In the genomic region with DNA sequence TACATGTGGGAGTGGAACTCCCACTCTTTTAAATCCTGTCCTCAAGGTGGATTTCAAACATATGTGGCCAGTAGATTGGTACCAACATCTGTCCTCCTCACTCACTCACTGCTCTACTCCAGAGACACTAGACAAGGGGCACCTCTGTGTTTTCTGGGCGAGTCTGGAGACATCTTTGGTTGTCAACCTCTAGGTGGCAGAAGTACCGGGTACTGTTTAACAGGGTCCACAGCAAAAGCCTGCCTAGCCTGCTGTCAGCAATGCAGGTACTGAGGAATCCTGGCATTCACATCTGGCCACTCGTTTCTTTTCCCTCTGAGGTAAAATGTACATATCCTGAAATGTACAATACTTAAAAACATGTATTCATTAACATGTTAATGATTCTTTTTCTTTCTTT, we compare ENCODE assay signal across 14 mouse cellular contexts. TPM values are rescaled to one million over a fixed set of nuclear protein-coding genes. Genes with fewer than 3 reads are reported as not detected.
DNase-seq lines count a peak whose midpoint lies in the region; ATAC-seq and TF ChIP-seq lines count a peak whose summit lies in the region.
"Had no signal": no experiment of that assay in that cellular context is flagged by ENCODE, and none has a peak within 500 bp of the region (broad histone marks: within the 10 kb centered on the region; RNA-seq: fewer than 3 reads in every experiment).

No protein-coding gene starts in this region.

- peak; percentile 34; the same call in 1 of the 2 replicates for TF ChIP-seq CTCF in hindbrain, postnatal 0 days (IDR thresholded peaks at IDR 0.05; ENCODE audit: low read depth)
- no peak for TF ChIP-seq CTCF in thymus, adult 2 months (IDR thresholded peaks at IDR 0.05; ENCODE audit: borderline replicate concordance, control insufficient read depth, extremely low read depth, insufficient read depth, low read length, poor library complexity)
- TF ChIP-seq CTCF in brain, embryonic 14.5 days (IDR thresholded peaks at IDR 0.05; ENCODE audit: borderline replicate concordance, extremely low read depth, insufficient read depth, insufficient read length), result peak; percentile 25; the same call in 1 of the 2 replicates
- TF ChIP-seq CTCF in stomach, postnatal 0 days (IDR thresholded peaks at IDR 0.05; ENCODE audit: low read depth), result peak; percentile 38; the same call in 1 of the 2 replicates

- DNase-seq in hindbrain, postnatal 0 days (ENCODE audit: low spot score), result no peak
- DNase-seq in hindbrain, embryonic 10.5 days (ENCODE audit: low spot score), result no peak
- peak; percentile 7 for DNase-seq in thymus, adult 2 months
- no peak for DNase-seq in thymus, postnatal 25 days
- peak; percentile 34 for DNase-seq in brain, embryonic 14.5 days (ENCODE audit: low read depth)
- DNase-seq in stomach, postnatal 0 days (ENCODE audit: low spot score), result no peak
- DNase-seq: gastrocnemius, postnatal 25 days; layer of hippocampus, postnatal 36 days; lung, adult 18-20 months; right cerebral cortex, adult 18-20 months had no signal

- no peaks in the 10 kb centered on the region for H3K4me1 ChIP-seq in hindbrain, postnatal 0 days (ENCODE audit: insufficient read depth, low read length)
- H3K4me1 ChIP-seq in hindbrain, embryonic 10.5 days (replicated peaks), result peaks cover 4% of the 10 kb centered on the region; the same call in 1 of the 2 replicates
- H3K4me1 ChIP-seq in thymus, adult 2 months (replicated peaks; ENCODE audit: control insufficient read depth, insufficient read depth, low read length), result no peaks in the 10 kb centered on the region
- no peaks in the 10 kb centered on the region; the same call in 1 of the 2 replicates for H3K4me1 ChIP-seq in stomach, postnatal 0 days (replicated peaks; ENCODE audit: control insufficient read depth, insufficient read depth)
- H3K4me1 ChIP-seq in hindbrain, embryonic 12.5 days, result peaks cover 7% of the 10 kb centered on the region; the same call in 1 of the 2 replicates
- H3K4me1 ChIP-seq in neural tube, embryonic 15.5 days, result no peaks in the 10 kb centered on the region; the same call in 1 of the 2 replicates

- no peak overlapping the region for H3K4me2 ChIP-seq in hindbrain, postnatal 0 days (ENCODE audit: low read depth, low read length)
- no peak overlapping the region for H3K4me2 ChIP-seq in stomach, postnatal 0 days (replicated peaks; ENCODE audit: low read depth)
- H3K4me2 ChIP-seq in hindbrain, embryonic 12.5 days (replicated peaks), result no peak overlapping the region
- H3K4me2 ChIP-seq in neural tube, embryonic 15.5 days, result no peak overlapping the region

- WGBS in hindbrain, postnatal 0 days, result 26% methylated on average over 3 of the region's 3 CpGs
- WGBS in hindbrain, embryonic 10.5 days, result 25% methylated on average over 3 of the region's 3 CpGs
- WGBS in thymus, adult 2 months, result 48% methylated on average over 3 of the region's 3 CpGs
- 51% methylated on average over 3 of the region's 3 CpGs for WGBS in stomach, postnatal 0 days
- WGBS in hindbrain, embryonic 12.5 days, result 27% methylated on average over 3 of the region's 3 CpGs
- WGBS in neural tube, embryonic 15.5 days, result 38% methylated on average over 3 of the region's 3 CpGs

- H3K9me3 ChIP-seq in hindbrain, postnatal 0 days (ENCODE audit: low read length), result no peaks in the 10 kb centered on the region
- no peaks in the 10 kb centered on the region for H3K9me3 ChIP-seq in hindbrain, embryonic 10.5 days
- H3K9me3 ChIP-seq in stomach, postnatal 0 days (ENCODE audit: control insufficient read depth, low read length), result no peaks in the 10 kb centered on the region
- no peaks in the 10 kb centered on the region for H3K9me3 ChIP-seq in hindbrain, embryonic 12.5 days (replicated peaks)
- no peaks in the 10 kb centered on the region for H3K9me3 ChIP-seq in neural tube, embryonic 15.5 days (replicated peaks)

- H3K4me3 ChIP-seq in hindbrain, postnatal 0 days (ENCODE audit: low read length), result no peak overlapping the region
- no peak overlapping the region for H3K4me3 ChIP-seq in hindbrain, embryonic 10.5 days
- H3K4me3 ChIP-seq in thymus, adult 2 months (ENCODE audit: control insufficient read depth, insufficient read depth, low read length), result no peak overlapping the region
- no peak overlapping the region for H3K4me3 ChIP-seq in stomach, postnatal 0 days (ENCODE audit: low read depth, low read length)
- no peak overlapping the region for H3K4me3 ChIP-seq in hindbrain, embryonic 12.5 days
- H3K4me3 ChIP-seq in neural tube, embryonic 15.5 days (replicated peaks), result no peak overlapping the region

- H3K27ac ChIP-seq in hindbrain, postnatal 0 days, result no peak overlapping the region
- H3K27ac ChIP-seq in hindbrain, embryonic 10.5 days, result no peak overlapping the region
- H3K27ac ChIP-seq in thymus, adult 2 months (ENCODE audit: control insufficient read depth, insufficient read depth, low read length), result no peak overlapping the region
- no peak overlapping the region for H3K27ac ChIP-seq in stomach, postnatal 0 days (replicated peaks)
- H3K27ac ChIP-seq in hindbrain, embryonic 12.5 days, result no peak overlapping the region
- H3K27ac ChIP-seq in neural tube, embryonic 15.5 days (replicated peaks), result no peak overlapping the region

- no peak overlapping the region for H3K9ac ChIP-seq in hindbrain, postnatal 0 days (replicated peaks; ENCODE audit: low read length)
- no peak overlapping the region for H3K9ac ChIP-seq in stomach, postnatal 0 days (ENCODE audit: low read length)
- no peak overlapping the region for H3K9ac ChIP-seq in hindbrain, embryonic 12.5 days
- no peak overlapping the region for H3K9ac ChIP-seq in neural tube, embryonic 15.5 days (replicated peaks)

- 0 out of 2 replicates have a peak, but pooled peaks cover 5% of the 10 kb centered on the region for H3K36me3 ChIP-seq in hindbrain, postnatal 0 days (ENCODE audit: insufficient read depth, low read length)
- H3K36me3 ChIP-seq in hindbrain, embryonic 10.5 days, result peaks cover 8% of the 10 kb centered on the region
- H3K36me3 ChIP-seq in thymus, adult 2 months (ENCODE audit: control insufficient read depth, insufficient read depth, low read length), result no peaks in the 10 kb centered on the region
- H3K36me3 ChIP-seq in stomach, postnatal 0 days (ENCODE audit: control insufficient read depth, insufficient read depth, low read length), result no peaks in the 10 kb centered on the region
- peaks cover 4% of the 10 kb centered on the region; the same call in 1 of the 2 replicates for H3K36me3 ChIP-seq in hindbrain, embryonic 12.5 days
- peaks cover 7% of the 10 kb centered on the region; the same call in 1 of the 2 replicates for H3K36me3 ChIP-seq in neural tube, embryonic 15.5 days

- no peaks in the 10 kb centered on the region for H3K27me3 ChIP-seq in hindbrain, postnatal 0 days (ENCODE audit: insufficient read depth, low read length)
- no peaks in the 10 kb centered on the region for H3K27me3 ChIP-seq in hindbrain, embryonic 10.5 days (ENCODE audit: insufficient read depth, poor library complexity, severe bottlenecking)
- no peaks in the 10 kb centered on the region for H3K27me3 ChIP-seq in thymus, adult 2 months (ENCODE audit: control insufficient read depth, insufficient read depth, low read length)
- H3K27me3 ChIP-seq in stomach, postnatal 0 days (ENCODE audit: control insufficient read depth, insufficient read depth, low read length), result no peaks in the 10 kb centered on the region
- no peaks in the 10 kb centered on the region for H3K27me3 ChIP-seq in hindbrain, embryonic 12.5 days
- no peaks in the 10 kb centered on the region for H3K27me3 ChIP-seq in neural tube, embryonic 15.5 days (replicated peaks)

- no peak for TF ChIP-seq EP300 in stomach, postnatal 0 days (optimal IDR thresholded peaks at IDR 0.05)

- no peak for TF ChIP-seq POLR2A in thymus, adult 2 months (IDR thresholded peaks at IDR 0.05; ENCODE audit: control insufficient read depth, extremely low read depth, insufficient read depth, low read length, poor library complexity)
- TF ChIP-seq POLR2A in brain, embryonic 14.5 days (IDR thresholded peaks at IDR 0.05; ENCODE audit: borderline replicate concordance, extremely low read depth, insufficient read depth, insufficient read length, poor library complexity, severe bottlenecking), result no peak

- no peak for ATAC-seq in hindbrain, postnatal 0 days
- ATAC-seq in stomach, postnatal 0 days (ENCODE audit: low FRiP score, low TSS enrichment), result no peak
- ATAC-seq in hindbrain, embryonic 12.5 days (ENCODE audit: low FRiP score), result no peak
- ATAC-seq in neural tube, embryonic 15.5 days (ENCODE audit: low FRiP score), result no peak
- ATAC-seq: midbrain, embryonic 16.5 days had no signal

RNA-seq across cellular contexts. Expression of a gene that starts 28.9 kb away (rescaled TPM):
- total RNA-seq in hindbrain, postnatal 0 days (2014; rRNA removed), result 13.6 and 17.4 TPM in 2 replicates
- 14.9 and 15.3 TPM in 2 replicates for polyA plus RNA-seq in hindbrain, postnatal 0 days (2015; fragmentation: Nextera tagmentation; extraction: Ambion mirVana)
- polyA plus RNA-seq in hindbrain, embryonic 10.5 days (2016; fragmentation: Nextera tagmentation; extraction: Ambion mirVana), result 14.4 and 15.9 TPM in 2 replicates
- polyA plus RNA-seq in thymus, adult 2 months (2012; rRNA removed), result 8.7 and 8.9 TPM in 2 replicates
- 3.4 and 6.0 TPM in 2 replicates for polyA plus RNA-seq in brain, embryonic 14.5 days (2012; rRNA removed)
- 46.0 and 48.7 TPM in 2 replicates for polyA plus RNA-seq in stomach, postnatal 0 days (2015; fragmentation: Nextera tagmentation; extraction: Ambion mirVana)
- polyA plus RNA-seq in hindbrain, embryonic 12.5 days (2016; fragmentation: Nextera tagmentation; extraction: Ambion mirVana), result 23.1 and 25.4 TPM in 2 replicates
- 12.6 and 19.1 TPM in 2 replicates for polyA plus RNA-seq in neural tube, embryonic 15.5 days (2015; fragmentation: Nextera tagmentation; extraction: Ambion mirVana)

RNA-seq across cellular contexts. Expression of a gene that starts 56.8 kb away (rescaled TPM):
- 2.5 and 4.8 TPM in 2 replicates for total RNA-seq in hindbrain, postnatal 0 days (2014; rRNA removed)
- polyA plus RNA-seq in hindbrain, postnatal 0 days (2015; fragmentation: Nextera tagmentation; extraction: Ambion mirVana), result 6.2 and 6.3 TPM in 2 replicates
- 1.4 and 3.8 TPM in 2 replicates for polyA plus RNA-seq in hindbrain, embryonic 10.5 days (2016; fragmentation: Nextera tagmentation; extraction: Ambion mirVana)
- polyA plus RNA-seq in thymus, adult 2 months (2012; rRNA removed), result 0.38 and 0.74 TPM in 2 replicates
- 3.3 and 3.7 TPM in 2 replicates for polyA plus RNA-seq in brain, embryonic 14.5 days (2012; rRNA removed)
- polyA plus RNA-seq in stomach, postnatal 0 days (2015; fragmentation: Nextera tagmentation; extraction: Ambion mirVana), result 3.7 and 4.4 TPM in 2 replicates
- 2.0 and 3.7 TPM in 2 replicates for polyA plus RNA-seq in hindbrain, embryonic 12.5 days (2016; fragmentation: Nextera tagmentation; extraction: Ambion mirVana)
- 2.9 and 3.3 TPM in 2 replicates for polyA plus RNA-seq in neural tube, embryonic 15.5 days (2015; fragmentation: Nextera tagmentation; extraction: Ambion mirVana)
- total RNA-seq: gastrocnemius, postnatal 25 days; hematopoietic stem cell, adult 5-6 weeks had no signal

Comparison
In these comparisons a context has a peak if more than half of its experiments do, and no peak if none do; other contexts are left out.
1. DNase-seq: peak in thymus, adult 2 months (single experiment) and brain, embryonic 14.5 days (single experiment); none in hindbrain, postnatal 0 days (single experiment), hindbrain, embryonic 10.5 days (single experiment), thymus, postnatal 25 days (single experiment) and stomach, postnatal 0 days (single experiment).